Mouse (Mus musculus): ENCODE measurements around the gene Isy1.

DNA sequence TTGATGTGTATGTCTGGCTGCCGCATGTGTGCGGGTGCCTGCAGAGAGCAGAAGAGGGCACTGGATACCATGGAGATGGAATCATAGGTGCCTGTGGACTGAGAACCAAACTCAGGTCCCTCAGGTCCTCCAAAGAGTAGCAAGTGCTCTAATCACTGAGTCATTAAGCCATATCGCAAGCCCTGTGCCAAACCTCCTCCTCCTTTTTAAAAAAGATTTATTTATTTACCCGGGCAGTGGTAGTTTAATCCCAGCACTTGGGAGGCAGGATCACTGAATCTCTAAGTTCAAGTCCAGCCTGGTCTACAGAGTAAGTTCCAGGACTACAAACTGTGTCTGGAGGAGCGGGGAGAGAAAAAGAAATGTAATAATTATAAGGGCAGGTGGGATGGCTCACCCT, 24.1 kb downstream of the Isy1 start:
- no peak for TF ChIP-seq CTCF (IDR thresholded peaks at IDR 0.05; ENCODE audit: low read depth)
- no peak for TF ChIP-seq EP300 (IDR thresholded peaks at IDR 0.05; ENCODE audit: low read depth)

Measured in liver, postnatal 0 days (tissue).